Mouse (Mus musculus) stomach, postnatal 0 days (tissue): ENCODE measurements around the gene Psmc6. TPM values are rescaled to one million over a fixed set of nuclear protein-coding genes. Genes with fewer than 3 reads are reported as not detected.

ENCODE experiments used
- ATAC-seq: fragments of 200-750 bp; cut with Nextera tagmentation; 2 replicates; pipeline ENCODE4 v1.8.0; 2017; ENCODE audit not compliant: low FRiP score, low TSS enrichment
- DNase-seq: peaks from one replicate; pipeline ENCODE4 v3.0.0-alpha.2; 2016; ENCODE audit warnings: low spot score
- H3K27ac ChIP-seq: fragments of 300-500 bp; sonication (generic); replicated peaks from 2 replicates; pipeline ENCODE4 v1.5.1; 2014; ENCODE audit warnings: mild to moderate bottlenecking, control low read depth
- H3K27me3 ChIP-seq: fragments of 300-500 bp; sonication (generic); 2 replicates; pipeline ENCODE4 v1.6.1; 2014; ENCODE audit warnings: low read length; ENCODE audit not compliant: control insufficient read depth, insufficient read depth
- H3K36me3 ChIP-seq: fragments of 300-500 bp; sonication (generic); 2 replicates; pipeline ENCODE4 v1.6.1; 2014; ENCODE audit warnings: low read length, mixed read lengths; ENCODE audit not compliant: control insufficient read depth, insufficient read depth
- H3K4me1 ChIP-seq: fragments of 300-500 bp; sonication (generic); replicated peaks from 2 replicates; pipeline ENCODE4 v1.6.1; 2014; ENCODE audit warnings: antibody characterized with exemption; ENCODE audit not compliant: control insufficient read depth, insufficient read depth
- H3K4me2 ChIP-seq: fragments of 300-500 bp; sonication (generic); replicated peaks from 2 replicates; pipeline ENCODE4 v1.6.1; 2014; ENCODE audit warnings: low read depth, mild to moderate bottlenecking, control low read depth, moderate library complexity
- H3K4me3 ChIP-seq: fragments of 300-500 bp; sonication (generic); 2 replicates; pipeline ENCODE4 v1.5.1; 2014; ENCODE audit warnings: low read depth, low read length, control low read depth
- H3K9ac ChIP-seq: fragments of 300-500 bp; sonication (generic); 2 replicates; pipeline ENCODE4 v1.6.1; 2014; ENCODE audit warnings: mild to moderate bottlenecking, low read length, control low read depth, mixed read lengths
- H3K9me3 ChIP-seq: fragments of 300-500 bp; sonication (generic); 2 replicates; pipeline ENCODE4 v1.6.1; 2016; ENCODE audit warnings: low read length; ENCODE audit not compliant: control insufficient read depth
- CTCF ChIP-seq: IDR thresholded peaks from 2 replicates; pipeline ENCODE4 v1.5.1; 2016; ENCODE audit warnings: antibody characterized with exemption, low read depth, mild to moderate bottlenecking, moderate library complexity
- EP300 ChIP-seq: optimal IDR thresholded peaks from 2 replicates; pipeline ENCODE3; 2016; ENCODE audit warnings: antibody characterized with exemption
- WGBS: fragments of 180-500 bp; shearing (Covaris S2); extraction: QIAGEN DNeasy Blood & Tissue Kit; methylation state at CpG from one replicate; pipeline ENCODE4 v1.1.7; 2014; 5-methylcytosine and 5-hydroxymethylcytosine counted together
- polyA plus RNA-seq: library from polyadenylated mRNA; unstranded; fragments of >200 nt; fragmentation: Nextera tagmentation; extraction: Ambion mirVana; gene quantifications from 2 replicates; pipeline ENCODE4 v1.2.1, GENCODE M21; 2015

Gene Psmc6
- polyA plus RNA-seq, 1 experiment from 2014 or later: 94.4 TPM

DNA sequence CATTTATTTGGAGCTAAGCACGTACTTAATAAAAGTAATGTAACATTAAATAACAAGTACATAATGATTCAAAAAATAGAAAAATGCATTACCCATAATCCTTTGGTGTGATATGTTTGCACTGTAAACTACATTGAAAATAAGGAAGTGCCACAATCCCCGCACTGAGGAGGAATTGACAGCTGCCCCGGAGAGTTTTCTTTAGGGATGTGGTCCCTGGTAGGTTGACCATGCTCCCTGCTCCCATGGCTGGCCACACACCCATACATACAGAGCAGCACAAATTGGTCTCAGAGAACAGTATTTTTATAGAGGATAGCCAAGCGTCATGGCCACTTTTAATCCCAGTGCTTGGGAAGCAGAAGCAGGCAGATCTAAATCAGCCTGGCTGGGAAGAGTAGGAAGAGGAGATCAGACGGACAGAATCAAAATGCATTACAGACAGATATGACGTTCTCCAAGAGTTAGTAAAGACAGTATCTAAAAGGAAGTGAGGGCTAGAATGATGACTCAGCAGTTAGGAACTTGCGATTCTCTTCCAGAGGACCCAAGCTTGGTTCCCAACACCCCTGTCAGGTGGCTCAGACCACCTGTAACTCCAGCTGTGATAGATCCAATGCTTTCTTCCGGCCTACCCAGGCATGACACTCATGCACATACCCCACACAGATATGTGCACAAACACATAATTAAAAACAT is 21.8 kb upstream of the Psmc6 start:
- Histone ChIP-seq H3K4me1 (no peaks in the 10 kb centered on the region), H3K4me3 (no peak overlapping the region), H3K9ac (no peak overlapping the region), H3K36me3 (0 out of 2 replicates have a peak, but pooled peaks cover 2% of the 10 kb centered on the region), H3K27me3 (no peaks in the 10 kb centered on the region), H3K9me3 (no peaks in the 10 kb centered on the region), H3K4me2 (no peak overlapping the region), H3K27ac (no peak overlapping the region)
- DNase-seq: no peak
- TF ChIP-seq CTCF (no peak), EP300 (no peak)
- 81% methylated on average over 8 of the region's 8 CpGs for WGBS
- no peak for ATAC-seq

DNA sequence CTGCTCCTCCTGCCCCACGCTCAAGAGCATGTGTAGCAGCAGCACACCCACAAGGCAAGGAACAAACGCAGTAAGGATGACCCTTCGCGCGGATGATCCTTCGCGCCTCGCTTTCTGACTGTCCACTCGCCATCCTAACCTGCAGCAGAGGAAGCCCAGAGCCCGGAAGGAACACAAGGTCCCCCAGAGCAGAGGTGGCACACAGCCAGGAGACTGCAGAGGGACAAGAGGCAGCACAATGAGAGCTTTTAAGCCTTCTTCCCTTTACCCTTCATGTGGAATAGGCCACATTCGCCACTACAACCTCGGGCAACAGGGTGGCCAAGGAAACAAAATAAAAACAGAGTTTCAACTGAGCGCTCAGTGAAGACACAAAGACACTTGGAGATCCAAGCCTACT is 19.9 kb upstream of the Psmc6 start:
- WGBS: 81% methylated on average over 13 of the region's 13 CpGs
- Histone ChIP-seq H3K9ac (no peak overlapping the region), H3K4me3 (no peak overlapping the region), H3K27me3 (no peaks in the 10 kb centered on the region), H3K36me3 (no peaks in the 10 kb centered on the region), H3K27ac (no peak overlapping the region), H3K4me1 (no peaks in the 10 kb centered on the region), H3K9me3 (no peaks in the 10 kb centered on the region), H3K4me2 (no peak overlapping the region)
- DNase-seq (no peak), ATAC-seq (no peak)
- TF ChIP-seq CTCF: no peak
- no peak for TF ChIP-seq EP300

DNA sequence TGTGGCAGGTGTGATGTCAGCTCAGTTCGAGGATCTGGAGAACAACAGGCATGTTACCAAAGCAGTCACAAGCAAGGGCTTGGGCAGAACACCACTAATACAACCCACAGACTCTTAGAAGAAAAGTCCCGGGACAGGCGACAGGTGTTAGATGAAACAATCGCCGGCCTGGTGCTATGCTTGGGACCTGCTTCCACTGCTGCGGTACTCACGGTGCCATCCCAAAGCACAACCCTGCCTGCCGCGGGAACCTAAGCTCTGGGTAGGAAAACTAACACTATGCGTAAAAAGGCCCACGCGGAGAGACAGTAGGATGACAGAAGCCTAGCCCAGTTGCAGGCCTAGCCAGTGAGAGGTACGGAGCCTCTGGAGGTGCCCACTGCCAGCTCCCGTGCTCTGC is 19.5 kb upstream of the Psmc6 start:
- H3K9me3 ChIP-seq: no peaks in the 10 kb centered on the region
- H3K4me3 ChIP-seq: no peak overlapping the region
- H3K4me1 ChIP-seq: no peaks in the 10 kb centered on the region
- WGBS: 91% methylated on average over 14 of the region's 14 CpGs
- no peak overlapping the region for H3K4me2 ChIP-seq
- no peaks in the 10 kb centered on the region for H3K36me3 ChIP-seq
- no peak for TF ChIP-seq CTCF
- no peak for TF ChIP-seq EP300
- H3K27me3 ChIP-seq: no peaks in the 10 kb centered on the region
- H3K9ac ChIP-seq: no peak overlapping the region
- no peak for DNase-seq
- H3K27ac ChIP-seq: no peak overlapping the region
- ATAC-seq: no peak

DNA sequence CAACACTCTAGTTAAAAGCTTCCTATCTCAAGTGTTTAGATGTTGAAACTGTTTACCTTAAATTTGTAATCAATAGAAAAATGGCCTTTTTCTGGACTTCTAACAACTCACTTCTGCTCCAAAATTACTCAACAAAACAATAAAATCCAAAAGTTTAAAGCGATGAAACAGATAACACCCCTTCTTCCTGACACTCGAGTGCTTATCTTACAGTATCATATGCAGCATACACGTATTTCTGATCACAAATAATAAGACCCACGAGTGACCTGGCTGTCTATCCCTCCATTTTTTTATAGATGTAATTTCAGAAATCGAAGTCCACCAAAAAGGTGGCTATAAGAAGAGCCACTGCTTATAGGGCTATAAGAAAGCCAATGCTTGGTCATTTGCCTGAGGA is 12.7 kb upstream of the Psmc6 start:
- H3K4me3 ChIP-seq: peak overlapping the region; percentile 93; the same call in 1 of the 2 replicates
- no peak overlapping the region for H3K27ac ChIP-seq
- no peaks in the 10 kb centered on the region for H3K36me3 ChIP-seq
- H3K9me3 ChIP-seq: no peaks in the 10 kb centered on the region
- 69% methylated on average over 5 of the region's 5 CpGs for WGBS
- ATAC-seq: no peak
- no peak for TF ChIP-seq EP300
- no peak for TF ChIP-seq CTCF
- DNase-seq: no peak
- no peaks in the 10 kb centered on the region for H3K27me3 ChIP-seq
- peak overlapping the region; percentile 91; the same call in 1 of the 2 replicates for H3K9ac ChIP-seq
- H3K4me2 ChIP-seq: peak overlapping the region; percentile 91
- no peaks in the 10 kb centered on the region for H3K4me1 ChIP-seq

DNA sequence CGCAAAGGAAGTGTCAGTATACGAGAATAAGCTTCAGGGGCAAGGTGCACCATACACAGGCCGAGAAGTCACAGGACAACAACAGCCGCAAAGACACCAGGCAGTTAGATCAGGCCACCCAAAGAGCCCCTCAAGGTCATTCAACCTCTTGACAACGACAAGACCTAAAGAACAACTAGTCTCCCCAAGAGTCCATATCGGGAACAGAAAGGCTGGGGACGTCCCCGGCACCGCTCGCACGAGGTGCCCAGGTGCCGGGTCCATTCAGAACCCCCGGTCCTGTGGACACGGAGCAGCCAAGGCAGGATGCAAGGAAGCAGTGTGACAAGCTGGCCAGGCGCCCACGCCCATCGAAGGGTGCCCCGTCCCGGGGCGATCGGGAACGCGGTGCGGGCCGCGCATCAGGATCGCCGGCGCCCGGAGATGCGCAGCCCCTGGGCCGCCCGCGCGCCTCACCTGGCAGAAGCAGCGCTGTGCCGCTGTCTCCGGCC is 11.6 kb upstream of the Psmc6 start:
- no peaks in the 10 kb centered on the region for H3K4me1 ChIP-seq
- H3K4me2 ChIP-seq: peak overlapping the region; percentile 91
- peak overlapping the region; percentile 93 for H3K4me3 ChIP-seq
- ATAC-seq (peak; percentile 1; the same call in 1 of the 2 replicates), DNase-seq (no peak)
- H3K9ac ChIP-seq: peak overlapping the region; percentile 91
- H3K27ac ChIP-seq: peak overlapping the region; percentile 95
- H3K9me3 ChIP-seq: no peaks in the 10 kb centered on the region
- H3K36me3 ChIP-seq: no peaks in the 10 kb centered on the region
- TF ChIP-seq CTCF (no peak), EP300 (no peak)
- WGBS: under 1% methylated on average over 38 of the region's 38 CpGs
- no peaks in the 10 kb centered on the region for H3K27me3 ChIP-seq

DNA sequence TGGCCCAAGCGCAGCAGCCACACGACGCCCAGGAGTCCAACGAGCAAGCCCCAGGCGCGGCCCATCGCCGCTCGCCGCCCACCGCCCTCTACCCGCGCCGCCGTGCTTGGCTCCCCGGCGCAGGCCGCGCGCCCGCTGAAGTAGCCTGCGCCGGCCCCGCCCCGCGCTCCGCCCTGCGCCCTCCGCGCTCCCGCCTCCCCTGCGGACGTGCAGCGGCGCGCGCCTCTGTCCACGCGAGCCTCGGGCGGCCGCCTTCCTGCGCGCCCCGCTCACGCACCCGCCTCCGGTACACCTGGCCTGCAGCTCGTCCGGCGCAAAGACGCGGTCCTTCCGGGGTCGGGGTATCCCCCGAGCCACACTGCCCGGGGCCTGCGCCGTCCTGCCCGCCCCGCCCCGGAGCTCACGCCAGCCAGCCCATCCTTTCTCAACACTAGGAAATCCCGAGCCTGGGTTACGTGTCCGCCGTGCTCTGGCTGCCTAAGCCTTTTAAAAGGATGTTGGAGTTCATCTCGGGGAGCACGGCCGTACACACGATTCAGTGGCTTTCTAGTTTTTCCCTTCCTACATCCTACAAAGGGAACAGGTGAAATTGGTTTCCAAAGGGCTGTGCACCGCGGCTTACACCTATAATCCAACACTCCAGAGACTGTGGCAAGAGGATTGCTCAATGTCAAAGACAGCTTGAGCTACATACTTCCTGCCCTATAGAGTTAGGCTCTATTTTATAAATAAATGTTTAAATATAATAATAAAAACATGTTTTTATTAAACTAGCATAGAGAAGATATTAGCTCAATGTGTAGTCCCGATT is 11.0 kb upstream of the Psmc6 start, which contains the start of gene Ero1l:
Ero1l (minus strand) TSS at position 346 of the 811 bp plus-strand sequence.
- peak within 1 kb of the TSS; percentile 95 for H3K27ac ChIP-seq
- H3K9ac ChIP-seq: peak within 1 kb of the TSS; percentile 91
- DNase-seq: peak; percentile 88
- TF ChIP-seq CTCF (no peak), EP300 (no peak)
- no peaks in the 10 kb centered on the region for H3K27me3 ChIP-seq
- ATAC-seq: peak; percentile 92
- no peaks in the 10 kb centered on the region for H3K36me3 ChIP-seq
- H3K4me3 ChIP-seq: peak within 1 kb of the TSS; percentile 93
- H3K4me2 ChIP-seq: peak within 1 kb of the TSS; percentile 91
- H3K4me1 ChIP-seq: no peaks in the 10 kb centered on the region
- 2% methylated on average over 47 of the region's 74 CpGs for WGBS
- no peaks in the 10 kb centered on the region for H3K9me3 ChIP-seq
